Mouse (Mus musculus): ENCODE measurements at regions not wholly inside any gene's neighbourhood (a gene's known extent, or its start where the extent isn't known, plus 50 kb on each side); places are given as distances from the start of the nearest gene placed in this dataset.

GRCm38 (mm10) chr5:51757864-51758263 is 190.3 kb upstream of the Ppargc1a start:
- no peak for TF ChIP-seq CTCF (IDR thresholded peaks at IDR 0.05; ENCODE audit: low read depth)
- TF ChIP-seq EP300 (IDR thresholded peaks at IDR 0.05; ENCODE audit: low read depth): no peak
